Mouse (Mus musculus) cerebellum, adult 2 months (tissue): ENCODE results near the gene Rnf39. TPM values are rescaled to one million over a fixed set of nuclear protein-coding genes. Genes with fewer than 3 reads are reported as not detected.
A peak's percentile ranks its signal among the peaks of the same experiment; 100 is the strongest.

Experiments used
- DNase-seq, 2 experiments: peaks; one replicate each; pipeline ENCODE4 v3.0.0; 2021
- H3K27ac ChIP-seq: fragments of 200-500 bp; 2 replicates; pipeline ENCODE4 v1.5.1; 2012; ENCODE audit warnings: low read length, control low read depth, inconsistent platforms; ENCODE audit not compliant: insufficient read depth
- H3K27me3 ChIP-seq: fragments of 200-500 bp; 2 replicates; pipeline ENCODE4 v1.6.1; 2012; ENCODE audit warnings: inconsistent platforms, mild to moderate bottlenecking, low read length, moderate library complexity; ENCODE audit not compliant: control insufficient read depth, insufficient read depth
- H3K4me1 ChIP-seq: fragments of 200-500 bp; 2 replicates; pipeline ENCODE4 v1.6.1; 2011; ENCODE audit warnings: low read length; ENCODE audit not compliant: control insufficient read depth, insufficient read depth
- H3K4me3 ChIP-seq: fragments of 200-500 bp; replicated peaks from 2 replicates; pipeline ENCODE3; 2011; ENCODE audit warnings: mild to moderate bottlenecking, low read depth, low read length, control low read depth; ENCODE audit not compliant: insufficient read depth
- CTCF ChIP-seq: fragments of 200-500 bp; IDR thresholded peaks from 2 replicates; pipeline ENCODE4 v1.5.1; 2011; ENCODE audit warnings: low read depth, mild to moderate bottlenecking, control low read depth, low read length, moderate library complexity, borderline replicate concordance; ENCODE audit not compliant: insufficient read depth
- POLR2A ChIP-seq: fragments of 200-500 bp; IDR thresholded peaks from 2 replicates; pipeline ENCODE4 v1.6.1; 2011; ENCODE audit warnings: low read length, control low read depth, borderline replicate concordance; ENCODE audit not compliant: insufficient read depth
- WGBS: fragments of 180-500 bp; shearing (Covaris S2); methylation state at CpG from one replicate; pipeline ENCODE4 v1.1.7; 2018; 5-methylcytosine and 5-hydroxymethylcytosine counted together
- polyA plus RNA-seq: library from polyadenylated mRNA; depleted of rRNA; stranded (reverse); fragments of >200 nt; gene quantifications from 2 replicates; pipeline ENCODE4 v1.2.3, GENCODE M21; 2012

Rnf39 gene
- polyA plus RNA-seq, 1 experiment, result 6.5 TPM

- H3K4me3 ChIP-seq, result peak within 1 kb of the TSS; percentile 81
- TF ChIP-seq POLR2A (peak; percentile 76; the same call in 1 of the 2 replicates), CTCF (no peak)
- WGBS, result under 1% methylated on average over 46 of the region's 46 CpGs
- H3K27ac ChIP-seq, result peak within 1 kb of the TSS; percentile 67
- DNase-seq, result peak; percentile 94 to 96
- H3K4me1 ChIP-seq, result peaks cover 4% of the 10 kb centered on the region
- no peaks in the 10 kb centered on the region for H3K27me3 ChIP-seq
Measured at GRCm38 (mm10) chr17:36957999-36958743, 15.5 kb downstream of the Rnf39 start, which contains the start of the genes Znrd1 and Znrd1as. Gene Znrd1, minus strand, starts transcription at chr17:36958559. Gene Znrd1as, plus strand, starts transcription at chr17:36958592.

- TF ChIP-seq POLR2A (no peak), CTCF (no peak)
- H3K27ac ChIP-seq, result 0 out of 2 replicates have a peak overlapping the region, but pooled peaks have one; percentile 60
- H3K4me1 ChIP-seq, result peaks cover 4% of the 10 kb centered on the region
- H3K27me3 ChIP-seq, result no peaks in the 10 kb centered on the region
- no peak for DNase-seq
- peak overlapping the region; percentile 81 for H3K4me3 ChIP-seq
- whole genome bisulfite sequencing, result 6% methylated on average over 12 of the region's 12 CpGs
Measured at GRCm38 (mm10) chr17:36958884-36959283, 16.2 kb downstream of the Rnf39 start.

GRCm38 (mm10) chr17:36961125-36961524 lies 18.4 kb downstream of the Rnf39 start:
- 86% methylated on average over 1 of the region's 1 CpGs for WGBS
- H3K4me1 ChIP-seq, result peaks cover 4% of the 10 kb centered on the region
- TF ChIP-seq POLR2A (no peak), CTCF (no peak)
- H3K27me3 ChIP-seq, result no peaks in the 10 kb centered on the region
- no peak overlapping the region for H3K4me3 ChIP-seq
- no peak for DNase-seq
- H3K27ac ChIP-seq, result no peak overlapping the region

- DNase-seq, result no peak
- WGBS, result 80% methylated on average over 1 of the region's 1 CpGs
- Histone ChIP-seq H3K4me1 (no peaks in the 10 kb centered on the region), H3K27ac (no peak overlapping the region), H3K4me3 (no peak overlapping the region), H3K27me3 (no peaks in the 10 kb centered on the region)
- TF ChIP-seq CTCF (no peak), POLR2A (no peak)
Measured at GRCm38 (mm10) chr17:36966875-36967274, 24.2 kb downstream of the Rnf39 start.

GRCm38 (mm10) chr17:36970316-36970890 lies 27.7 kb downstream of the Rnf39 start:
- H3K4me1 ChIP-seq, result no peaks in the 10 kb centered on the region
- TF ChIP-seq CTCF, result no peak
- TF ChIP-seq POLR2A, result no peak
- no peak overlapping the region for H3K4me3 ChIP-seq
- H3K27me3 ChIP-seq, result no peaks in the 10 kb centered on the region
- H3K27ac ChIP-seq, result no peak overlapping the region
- DNase-seq, result no peak
- WGBS, result 86% methylated on average over 14 of the region's 14 CpGs

GRCm38 (mm10) chr17:36971172-36971850 lies 28.6 kb downstream of the Rnf39 start:
- Histone ChIP-seq H3K4me3 (no peak overlapping the region), H3K4me1 (no peaks in the 10 kb centered on the region), H3K27ac (no peak overlapping the region), H3K27me3 (no peaks in the 10 kb centered on the region)
- WGBS, result 82% methylated on average over 6 of the region's 6 CpGs
- DNase-seq, result no peak
- TF ChIP-seq POLR2A (no peak), CTCF (no peak)

GRCm38 (mm10) chr17:36972791-36973190 lies 30.1 kb downstream of the Rnf39 start:
- H3K4me3 ChIP-seq, result no peak overlapping the region
- no peak for TF ChIP-seq POLR2A
- TF ChIP-seq CTCF, result no peak
- DNase-seq, result no peak
- WGBS, result 79% methylated on average over 3 of the region's 3 CpGs
- no peaks in the 10 kb centered on the region for H3K4me1 ChIP-seq
- no peak overlapping the region for H3K27ac ChIP-seq
- no peaks in the 10 kb centered on the region for H3K27me3 ChIP-seq
